Mouse (Mus musculus) hindbrain, embryonic 15.5 days (tissue): Measurements from ENCODE around the gene Rtn4rl1. TPM values are rescaled to one million over a fixed set of nuclear protein-coding genes. Genes with fewer than 3 reads are reported as not detected.

Experiments used
- ATAC-seq: fragments of 200-750 bp; cut with Nextera tagmentation; 2 replicates; pipeline ENCODE4 v1.8.0; 2017; ENCODE audit warnings: low read depth, moderate number of reproducible peaks, moderate TSS enrichment; ENCODE audit not compliant: low FRiP score
- H3K27ac ChIP-seq: fragments of 300-500 bp; sonication (generic); replicated peaks from 2 replicates; pipeline ENCODE4 v1.5.1; 2015; ENCODE audit warnings: mild to moderate bottlenecking, inconsistent platforms
- H3K27me3 ChIP-seq: fragments of 300-500 bp; sonication (generic); 2 replicates; pipeline ENCODE4 v1.6.1; 2015; ENCODE audit warnings: control low read depth, inconsistent platforms
- H3K36me3 ChIP-seq: fragments of 300-500 bp; sonication (generic); 2 replicates; pipeline ENCODE4 v1.6.1; 2015; ENCODE audit warnings: control low read depth, inconsistent platforms
- H3K4me1 ChIP-seq: fragments of 300-500 bp; sonication (generic); replicated peaks from 2 replicates; pipeline ENCODE4 v1.6.1; 2015; ENCODE audit warnings: control low read depth, inconsistent platforms
- H3K4me2 ChIP-seq: fragments of 300-500 bp; sonication (generic); 2 replicates; pipeline ENCODE4 v1.6.1; 2015; ENCODE audit warnings: moderate library complexity, mild to moderate bottlenecking, inconsistent platforms
- H3K4me3 ChIP-seq: fragments of 300-500 bp; sonication (generic); 2 replicates; pipeline ENCODE4 v1.5.1; 2015; ENCODE audit warnings: mild to moderate bottlenecking, inconsistent platforms
- H3K9ac ChIP-seq: fragments of 300-500 bp; sonication (generic); 2 replicates; pipeline ENCODE4 v1.6.1; 2015; ENCODE audit warnings: inconsistent platforms
- H3K9me3 ChIP-seq: fragments of 300-500 bp; sonication (generic); 2 replicates; pipeline ENCODE4 v1.6.1; 2016; ENCODE audit warnings: control low read depth, inconsistent platforms
- WGBS: fragments of 180-500 bp; shearing (Covaris S2); methylation state at CpG from one replicate; pipeline ENCODE4 v1.1.7; 2015; 5-methylcytosine and 5-hydroxymethylcytosine counted together
- polyA plus RNA-seq: library from polyadenylated mRNA; unstranded; fragments of >200 nt; fragmentation: Nextera tagmentation; extraction: Ambion mirVana; gene quantifications from 2 replicates; pipeline ENCODE4 v1.2.1, GENCODE M21; 2015

Rtn4rl1 gene
- polyA plus RNA-seq, 1 experiment from 2014 or later, result 11.7 TPM

DNA sequence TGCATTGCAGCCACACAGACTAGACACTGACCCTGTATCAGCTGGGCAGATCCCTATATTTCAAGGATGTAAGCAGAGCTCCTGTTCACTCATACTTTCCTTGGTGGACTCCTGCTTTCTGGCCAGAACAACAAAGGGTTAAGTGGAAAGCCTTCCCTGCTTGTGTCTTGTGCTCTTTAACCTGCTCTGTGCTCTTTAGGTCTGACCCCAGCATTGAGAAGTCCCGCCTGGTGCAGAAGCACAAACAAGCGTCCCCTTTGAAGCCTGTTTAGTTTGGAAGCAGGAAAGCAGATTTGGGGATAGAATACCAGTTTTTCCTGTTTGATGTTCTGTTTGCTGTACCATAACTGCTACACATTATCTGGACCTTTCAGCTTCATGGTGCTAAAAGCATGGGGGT, 35.7 kb upstream of the Rtn4rl1 start:
- H3K27ac ChIP-seq, result 0 out of 2 replicates have a peak overlapping the region, but pooled peaks have one; percentile 20
- H3K9ac ChIP-seq, result no peak overlapping the region
- 38% methylated on average over 2 of the region's 2 CpGs for WGBS
- ATAC-seq, result no peak
- H3K36me3 ChIP-seq, result peaks cover 5% of the 10 kb centered on the region; the same call in 1 of the 2 replicates
- no peaks in the 10 kb centered on the region for H3K4me1 ChIP-seq
- H3K4me3 ChIP-seq, result no peak overlapping the region
- H3K4me2 ChIP-seq, result no peak overlapping the region
- H3K27me3 ChIP-seq, result peaks cover 7% of the 10 kb centered on the region
- H3K9me3 ChIP-seq, result no peaks in the 10 kb centered on the region

DNA sequence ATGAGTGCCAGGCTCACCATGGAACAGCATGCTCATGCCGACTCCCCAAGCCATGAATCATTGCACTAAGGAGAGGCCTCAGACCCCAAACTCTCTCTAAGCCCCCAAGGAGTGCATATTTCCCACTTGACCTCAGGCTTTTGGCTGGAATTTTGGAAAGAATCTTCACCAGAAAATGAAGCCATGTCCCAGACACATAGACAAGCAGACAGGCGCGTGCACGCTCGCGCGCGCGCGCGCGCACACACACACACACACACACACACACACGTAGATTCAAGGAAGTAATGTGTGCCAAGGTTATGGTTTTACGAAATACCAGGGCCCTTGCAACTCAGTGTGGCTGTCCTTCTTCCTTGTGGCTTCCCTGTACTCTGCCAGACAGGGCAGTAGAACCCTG, 35.2 kb upstream of the Rtn4rl1 start:
- Histone ChIP-seq H3K27ac (no peak overlapping the region), H3K27me3 (peaks cover 12% of the 10 kb centered on the region), H3K36me3 (peaks cover 10% of the 10 kb centered on the region; the same call in 1 of the 2 replicates), H3K4me1 (no peaks in the 10 kb centered on the region), H3K4me3 (no peak overlapping the region), H3K4me2 (no peak overlapping the region), H3K9me3 (no peaks in the 10 kb centered on the region), H3K9ac (no peak overlapping the region)
- 95% methylated on average over 14 of the region's 14 CpGs for WGBS
- no peak for ATAC-seq

DNA sequence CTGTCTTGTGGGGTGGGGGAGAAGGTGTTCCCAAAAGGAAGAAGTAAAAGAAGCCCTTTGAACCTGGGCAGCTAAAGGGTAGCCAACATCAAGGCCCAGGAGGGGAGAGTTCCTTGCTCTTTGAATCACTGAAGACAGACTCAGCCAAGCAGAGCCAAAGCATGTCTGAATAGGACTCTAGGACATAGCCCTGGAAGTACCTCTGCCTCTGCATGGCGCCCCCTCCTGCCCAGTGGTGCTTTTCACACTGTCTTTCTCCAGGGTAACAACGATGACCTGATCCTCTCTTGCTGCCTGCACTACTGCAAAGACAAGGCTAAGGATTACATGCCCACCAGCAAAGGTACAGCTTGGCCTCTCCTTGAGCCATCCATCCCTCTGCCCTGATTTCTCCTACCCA, 34.0 kb upstream of the Rtn4rl1 start:
- peaks cover 10% of the 10 kb centered on the region; the same call in 1 of the 2 replicates for H3K36me3 ChIP-seq
- no peak overlapping the region for H3K27ac ChIP-seq
- WGBS, result 65% methylated on average over 2 of the region's 2 CpGs

GRCm38 (mm10) chr11:75160954-75161353, 32.6 kb upstream of the Rtn4rl1 start:
- H3K9me3 ChIP-seq, result no peaks in the 10 kb centered on the region
- peaks cover 9% of the 10 kb centered on the region for H3K4me1 ChIP-seq
- ATAC-seq, result no peak
- H3K9ac ChIP-seq, result no peak overlapping the region; the same call in 1 of the 2 replicates
- no peak overlapping the region for H3K4me2 ChIP-seq
- peaks cover 37% of the 10 kb centered on the region for H3K27me3 ChIP-seq
- no peak overlapping the region for H3K27ac ChIP-seq
- H3K4me3 ChIP-seq, result no peak overlapping the region
- 89% methylated on average over 7 of the region's 7 CpGs for WGBS
- H3K36me3 ChIP-seq, result peaks cover 10% of the 10 kb centered on the region; the same call in 1 of the 2 replicates

More for the DNA sequence above, 34.0 kb upstream of the Rtn4rl1 start:
- no peak overlapping the region for H3K9ac ChIP-seq
- H3K4me3 ChIP-seq, result no peak overlapping the region
- H3K9me3 ChIP-seq, result no peaks in the 10 kb centered on the region
- no peak overlapping the region for H3K4me2 ChIP-seq
- ATAC-seq, result no peak
- peaks cover 23% of the 10 kb centered on the region for H3K27me3 ChIP-seq
- H3K4me1 ChIP-seq, result no peaks in the 10 kb centered on the region

DNA sequence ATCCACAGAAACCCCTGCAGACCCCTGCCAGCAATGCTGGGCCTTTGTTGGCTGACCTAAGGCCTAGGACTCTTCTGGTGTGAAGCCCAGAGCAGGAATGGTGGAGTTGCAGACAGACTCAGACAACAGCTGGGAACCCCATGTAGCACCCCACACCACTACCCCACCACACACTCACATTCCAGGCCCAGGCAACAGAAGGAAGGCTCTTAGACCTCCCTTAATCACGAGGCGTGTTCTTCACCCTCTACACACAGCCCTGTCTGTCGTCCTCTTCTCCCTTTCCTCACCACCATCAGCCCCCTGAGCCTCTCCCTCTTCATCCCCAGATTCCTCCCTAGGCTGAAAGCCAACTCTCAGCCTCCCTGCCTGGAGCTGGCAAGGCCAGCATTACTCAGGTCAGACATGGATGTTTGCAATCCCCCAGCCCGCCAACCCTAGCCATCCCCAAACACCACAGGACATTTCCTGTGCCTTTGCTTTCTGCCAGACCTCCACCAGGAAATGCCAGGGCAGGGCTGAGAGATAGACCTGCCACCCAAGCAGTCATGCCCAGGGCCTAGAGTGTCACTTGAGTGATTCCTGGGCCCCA, 32.1 kb upstream of the Rtn4rl1 start:
- Histone ChIP-seq H3K9me3 (no peaks in the 10 kb centered on the region), H3K36me3 (peaks cover 10% of the 10 kb centered on the region; the same call in 1 of the 2 replicates), H3K4me2 (no peak overlapping the region), H3K27me3 (peaks cover 43% of the 10 kb centered on the region), H3K4me1 (peaks cover 15% of the 10 kb centered on the region), H3K9ac (no peak overlapping the region), H3K27ac (no peak overlapping the region), H3K4me3 (no peak overlapping the region)
- ATAC-seq, result no peak
- 64% methylated on average over 4 of the region's 4 CpGs for WGBS

- Histone ChIP-seq H3K9ac (no peak overlapping the region), H3K4me1 (peaks cover 26% of the 10 kb centered on the region), H3K27me3 (peaks cover 54% of the 10 kb centered on the region), H3K27ac (no peak overlapping the region), H3K9me3 (no peaks in the 10 kb centered on the region), H3K4me2 (no peak overlapping the region), H3K36me3 (peaks cover 7% of the 10 kb centered on the region; the same call in 1 of the 2 replicates), H3K4me3 (no peak overlapping the region)
- WGBS, result 88% methylated on average over 12 of the region's 12 CpGs
- no peak for ATAC-seq
These were observed 30.9 kb upstream of the Rtn4rl1 start for GRCm38 (mm10) chr11:75162591-75163080.

DNA sequence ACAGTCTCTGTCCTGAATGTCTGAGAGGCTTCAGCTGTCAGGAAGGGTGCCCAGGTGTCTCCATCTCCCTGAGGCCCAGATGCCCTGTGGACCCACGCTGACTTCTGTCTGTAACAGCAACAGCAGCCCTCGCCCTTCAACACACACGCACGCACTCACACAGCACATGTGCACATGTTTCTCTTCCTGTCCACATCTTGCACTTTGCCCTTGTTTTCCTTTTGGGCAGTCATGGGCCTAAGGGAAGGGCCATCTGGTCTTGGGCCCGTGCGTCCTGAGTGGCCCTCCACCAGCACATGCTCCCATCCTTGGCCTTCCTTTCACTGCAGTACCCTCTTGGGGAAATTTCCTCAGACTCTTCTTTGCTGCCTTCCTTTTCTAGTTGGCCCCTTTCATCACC, 30.2 kb upstream of the Rtn4rl1 start:
- no peaks in the 10 kb centered on the region for H3K9me3 ChIP-seq
- H3K27me3 ChIP-seq, result peaks cover 60% of the 10 kb centered on the region
- peaks cover 7% of the 10 kb centered on the region; the same call in 1 of the 2 replicates for H3K36me3 ChIP-seq
- H3K4me1 ChIP-seq, result peaks cover 34% of the 10 kb centered on the region
- no peak for ATAC-seq
- H3K4me3 ChIP-seq, result no peak overlapping the region
- no peak overlapping the region for H3K9ac ChIP-seq
- H3K4me2 ChIP-seq, result no peak overlapping the region
- H3K27ac ChIP-seq, result no peak overlapping the region
- 87% methylated on average over 6 of the region's 6 CpGs for WGBS

DNA sequence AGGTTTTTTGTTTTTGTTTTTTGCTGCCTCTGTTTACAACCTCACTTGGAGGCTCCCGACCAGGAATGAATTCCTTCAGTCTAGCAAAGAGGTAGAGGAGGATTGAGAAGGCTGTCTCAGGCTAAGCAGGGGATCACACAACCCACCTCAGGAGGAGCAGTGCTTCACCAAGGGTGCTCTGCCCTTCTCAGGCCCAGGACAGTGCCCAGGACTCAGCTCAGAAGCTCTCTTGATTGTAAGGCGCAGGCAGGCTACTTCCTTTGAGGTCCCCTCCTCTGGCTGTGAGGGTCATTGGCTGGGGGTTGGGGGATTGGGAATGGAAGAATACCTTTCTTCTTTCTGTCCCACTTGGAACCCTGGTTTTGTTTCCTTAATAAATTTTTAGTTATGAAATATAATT, 29.5 kb upstream of the Rtn4rl1 start:
- Histone ChIP-seq H3K27me3 (peaks cover 67% of the 10 kb centered on the region), H3K9me3 (no peaks in the 10 kb centered on the region), H3K27ac (no peak overlapping the region), H3K4me3 (no peak overlapping the region), H3K4me1 (peaks cover 40% of the 10 kb centered on the region), H3K4me2 (no peak overlapping the region), H3K9ac (no peak overlapping the region), H3K36me3 (peaks cover 7% of the 10 kb centered on the region; the same call in 1 of the 2 replicates)
- 70% methylated on average over 2 of the region's 2 CpGs for WGBS
- no peak for ATAC-seq

- Histone ChIP-seq H3K4me1 (peaks cover 47% of the 10 kb centered on the region), H3K9me3 (no peaks in the 10 kb centered on the region), H3K27me3 (peaks cover 69% of the 10 kb centered on the region), H3K4me3 (peak overlapping the region; percentile 1; the same call in 1 of the 2 replicates), H3K27ac (no peak overlapping the region), H3K9ac (no peak overlapping the region), H3K4me2 (no peak overlapping the region), H3K36me3 (peaks cover 7% of the 10 kb centered on the region; the same call in 1 of the 2 replicates)
- WGBS, result 18% methylated on average over 15 of the region's 15 CpGs
- no peak for ATAC-seq
These were observed 28.8 kb upstream of the Rtn4rl1 start for GRCm38 (mm10) chr11:75164750-75165149.

- no peaks in the 10 kb centered on the region for H3K9me3 ChIP-seq
- H3K9ac ChIP-seq, result peak overlapping the region; percentile 18; the same call in 1 of the 2 replicates
- peak overlapping the region; percentile 45 for H3K4me3 ChIP-seq
- no peak overlapping the region for H3K27ac ChIP-seq
- H3K4me1 ChIP-seq, result peaks cover 56% of the 10 kb centered on the region
- 4% methylated on average over 54 of the region's 54 CpGs for WGBS
- peaks cover 69% of the 10 kb centered on the region for H3K27me3 ChIP-seq
- peak overlapping the region; percentile 98 for H3K4me2 ChIP-seq
- no peak for ATAC-seq
- H3K36me3 ChIP-seq, result peaks cover 7% of the 10 kb centered on the region; the same call in 1 of the 2 replicates
These were observed 28.0 kb upstream of the Rtn4rl1 start for GRCm38 (mm10) chr11:75165441-75166192.

- H3K27me3 ChIP-seq, result peaks cover 69% of the 10 kb centered on the region
- 7% methylated on average over 55 of the region's 55 CpGs for WGBS
- peak overlapping the region; percentile 45 for H3K4me3 ChIP-seq
- H3K4me2 ChIP-seq, result peak overlapping the region; percentile 98
- no peaks in the 10 kb centered on the region for H3K9me3 ChIP-seq
- H3K9ac ChIP-seq, result peak overlapping the region; percentile 23; the same call in 1 of the 2 replicates
- H3K27ac ChIP-seq, result no peak overlapping the region
- peaks cover 62% of the 10 kb centered on the region for H3K4me1 ChIP-seq
- peaks cover 7% of the 10 kb centered on the region; the same call in 1 of the 2 replicates for H3K36me3 ChIP-seq
- no peak for ATAC-seq
These were observed 27.3 kb upstream of the Rtn4rl1 start for GRCm38 (mm10) chr11:75166193-75166842.
